Mouse (Mus musculus): ENCODE results near the gene Csnk1g2.

The Csnk1g2 gene

DNA sequence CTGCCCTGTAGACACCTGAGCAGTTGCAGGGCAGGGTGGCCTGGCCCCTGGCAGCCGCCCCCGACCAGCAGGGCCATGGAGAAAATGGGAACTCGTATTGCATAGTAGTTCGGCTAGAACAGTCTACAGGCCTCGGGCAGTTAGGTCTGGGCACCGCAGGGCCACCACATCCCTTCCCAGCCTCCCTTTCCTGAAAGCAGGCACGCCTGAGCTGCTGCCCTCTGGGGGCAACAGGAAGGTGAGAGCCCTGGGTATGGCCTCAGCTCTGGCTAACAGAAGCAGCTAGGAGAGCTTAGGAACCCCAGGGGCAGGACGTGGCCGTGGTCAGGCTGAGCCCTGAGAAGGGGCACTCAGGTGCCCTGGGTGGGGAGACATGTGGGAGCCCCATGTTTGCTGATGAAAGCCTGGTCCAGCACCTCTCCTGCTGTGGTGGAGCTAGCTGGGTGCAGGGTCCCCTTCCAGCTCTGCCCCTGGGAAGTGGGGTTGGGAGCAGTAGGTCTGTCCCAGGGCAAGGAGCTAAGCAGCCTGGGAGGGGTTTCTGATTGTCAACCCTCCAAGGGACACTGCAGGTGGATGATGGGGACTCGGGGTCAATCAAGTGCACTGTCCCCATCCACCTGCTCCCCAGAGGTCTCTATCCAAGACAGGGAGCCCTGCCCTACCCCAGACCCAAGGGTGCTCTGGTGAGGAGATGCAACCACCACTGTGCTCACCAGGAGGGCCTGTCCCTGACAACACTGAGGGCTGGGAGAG, 43.5 kb downstream of the Csnk1g2 start:
- no peak for DNase-seq

GRCm38 (mm10) chr10:80666837-80667412, 44.3 kb downstream of the Csnk1g2 start:
- no peak for DNase-seq

DNA sequence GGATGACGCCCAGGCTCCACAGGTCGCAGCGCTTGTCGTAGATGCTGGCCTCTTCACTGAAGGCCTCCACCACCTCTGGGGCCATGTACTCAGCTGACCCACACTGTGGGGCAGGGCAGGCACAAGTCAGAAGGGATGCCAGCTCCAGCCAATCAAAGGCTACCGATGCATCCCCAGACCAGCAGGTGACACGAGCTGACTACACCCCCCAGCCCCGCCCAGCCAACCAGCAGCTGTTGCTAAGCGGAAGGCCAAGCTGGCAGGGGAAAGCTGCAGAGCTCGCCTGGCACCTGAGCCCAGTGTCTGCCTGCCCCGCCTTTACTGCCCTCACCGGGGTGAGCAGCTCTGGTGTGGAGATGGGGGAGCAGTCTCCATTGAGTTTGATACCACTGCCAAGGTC, 46.0 kb downstream of the Csnk1g2 start:
- DNase-seq, result no peak

GRCm38 (mm10) chr10:80669018-80669417, 46.4 kb downstream of the Csnk1g2 start:
- no peak for DNase-seq

DNA sequence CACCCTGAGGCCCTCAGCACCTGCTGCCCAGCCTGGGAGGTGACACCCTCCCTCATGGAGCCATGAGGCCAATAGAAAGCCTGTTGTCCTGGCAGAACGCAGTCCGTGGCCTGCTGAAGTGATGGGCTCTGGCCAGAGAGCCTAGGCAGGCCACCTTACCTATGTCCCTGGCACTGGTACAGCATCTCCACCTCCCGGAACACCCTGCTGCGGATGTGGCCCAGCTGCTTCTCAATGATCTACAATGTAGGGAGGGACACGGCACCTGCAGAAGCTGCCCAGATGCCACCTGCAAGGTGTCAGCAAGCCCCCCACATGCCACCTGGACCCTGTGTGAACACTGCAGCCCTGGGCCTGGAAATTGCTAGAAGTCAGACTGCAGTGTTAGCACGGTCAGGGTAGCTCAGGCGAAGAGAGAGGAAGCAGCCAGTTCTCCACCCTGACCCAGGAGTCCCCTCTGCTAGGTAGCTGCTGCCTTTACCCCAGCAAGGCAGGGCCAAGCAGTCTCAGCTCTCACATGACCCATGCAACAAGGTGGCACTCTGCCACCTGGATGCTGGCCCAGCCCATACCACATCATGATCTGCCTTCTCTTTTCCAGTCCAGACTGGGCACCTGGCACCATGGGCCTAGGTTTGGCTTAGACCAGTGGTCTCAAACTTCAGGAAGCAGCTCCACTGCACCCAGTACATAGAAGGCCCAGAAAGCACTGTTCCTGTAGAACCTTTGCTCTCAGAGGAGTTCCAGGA, 47.3 kb downstream of the Csnk1g2 start:
- DNase-seq, result peak; percentile 74

- no peak for DNase-seq
Measured at GRCm38 (mm10) chr10:80670531-80670930, 47.9 kb downstream of the Csnk1g2 start.

- DNase-seq, result no peak
Measured at GRCm38 (mm10) chr10:80671251-80671650, 48.6 kb downstream of the Csnk1g2 start.

- DNase-seq, result no peak
Measured at GRCm38 (mm10) chr10:80671936-80672690, 49.5 kb downstream of the Csnk1g2 start.

GRCm38 (mm10) chr10:80673690-80674089, 51.1 kb downstream of the Csnk1g2 start:
- no peak for DNase-seq

GRCm38 (mm10) chr10:80674161-80674711, 51.6 kb downstream of the Csnk1g2 start:
- no peak for DNase-seq

DNA sequence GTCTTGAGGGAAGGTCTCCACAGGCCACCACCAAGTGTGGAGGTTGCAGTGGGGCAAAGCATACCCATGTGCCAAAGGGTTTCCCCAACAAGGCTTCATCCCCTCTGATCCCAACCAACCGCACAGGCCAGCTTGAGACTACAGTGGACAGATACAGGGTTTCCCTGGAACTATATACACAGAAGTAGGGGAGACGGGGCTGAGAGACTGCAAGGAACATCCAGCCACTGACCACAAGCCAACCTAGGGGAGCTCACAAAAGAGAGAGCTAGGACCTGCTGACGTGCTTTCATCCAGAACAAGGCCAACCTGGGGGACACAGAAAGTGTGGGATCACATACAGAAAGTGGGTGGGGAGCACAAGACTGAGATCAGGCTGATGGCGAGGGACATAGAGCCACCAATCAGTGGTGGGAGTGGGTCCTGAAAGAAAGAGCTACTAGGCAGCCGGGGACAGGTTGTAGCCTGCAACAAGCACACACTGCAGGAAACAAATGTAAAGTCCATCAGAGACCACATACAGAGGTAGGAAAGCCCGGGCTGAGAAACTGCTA, 52.3 kb downstream of the Csnk1g2 start:
- DNase-seq, result no peak

DNA sequence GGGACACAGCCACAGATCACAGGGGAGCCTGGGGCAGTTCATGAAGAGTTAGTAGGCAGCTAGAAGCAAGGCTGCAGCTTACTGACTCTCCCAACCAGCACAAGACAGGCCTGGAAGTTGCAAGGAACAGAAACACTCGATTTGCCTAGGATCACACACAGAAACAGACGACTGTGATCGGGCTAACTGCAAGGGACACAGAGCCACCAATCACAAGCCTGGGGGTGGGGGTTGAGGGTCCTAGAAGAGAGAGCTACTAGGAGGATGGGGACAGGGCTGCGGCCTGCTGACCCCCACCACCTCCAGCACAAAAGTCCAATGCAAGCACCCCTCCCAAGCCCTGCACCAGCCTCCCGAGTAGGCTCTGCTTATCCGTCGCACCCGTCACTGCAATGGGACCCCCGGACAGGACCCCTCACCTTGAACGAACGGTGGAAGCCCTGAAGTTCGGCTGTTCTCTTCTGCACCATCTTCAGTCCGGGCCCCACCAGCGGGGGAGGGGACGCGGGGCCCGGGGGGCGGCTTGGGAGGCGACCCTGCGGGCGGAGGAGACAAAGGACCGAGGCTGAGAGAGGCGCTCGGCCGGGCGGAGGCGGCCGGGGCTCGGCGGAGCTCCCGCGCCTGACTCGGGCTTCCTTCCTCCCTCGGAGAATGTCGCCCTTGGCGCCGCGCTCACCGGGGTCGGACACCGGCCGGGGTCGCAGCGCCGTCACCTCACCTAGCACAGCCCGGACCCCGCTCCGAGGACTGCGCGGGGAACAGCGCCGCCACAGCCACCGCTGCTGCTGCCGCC, 53.0 kb downstream of the Csnk1g2 start:
- no peak for DNase-seq

- DNase-seq, result peak; percentile 99
Measured at GRCm38 (mm10) chr10:80676198-80676928, 53.7 kb downstream of the Csnk1g2 start.

- no peak for DNase-seq
Measured at GRCm38 (mm10) chr10:80677128-80677875, 54.7 kb downstream of the Csnk1g2 start.

DNA sequence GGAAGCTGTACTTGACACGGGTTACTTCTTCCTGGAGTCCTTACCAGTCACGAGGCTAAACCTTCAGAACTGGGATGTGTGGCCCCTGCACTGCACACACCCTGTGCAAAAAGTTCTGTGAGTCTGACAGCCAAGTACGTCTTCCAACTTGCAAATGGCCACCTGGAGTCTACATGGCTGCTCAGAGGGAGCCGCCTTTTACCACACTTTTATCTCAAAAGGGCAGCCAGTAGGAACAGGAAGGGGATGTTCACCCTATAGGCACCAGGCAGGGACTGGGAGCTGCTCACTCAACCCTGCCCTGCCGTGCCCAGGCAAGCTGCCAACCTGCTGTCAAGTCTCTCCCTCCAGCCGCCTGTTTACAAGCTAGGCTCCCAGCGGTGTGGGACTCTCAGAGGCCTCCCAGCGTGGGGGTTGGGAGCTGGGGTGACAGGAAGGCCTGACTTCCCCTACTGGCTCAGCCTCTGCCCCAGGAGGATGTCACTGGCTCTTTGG, 55.4 kb downstream of the Csnk1g2 start, which contains the start of gene Mknk2:
Gene Mknk2 (minus strand): TSS at position 171 of the 495 bp plus-strand sequence.
- peak; percentile 84 for DNase-seq

DNA sequence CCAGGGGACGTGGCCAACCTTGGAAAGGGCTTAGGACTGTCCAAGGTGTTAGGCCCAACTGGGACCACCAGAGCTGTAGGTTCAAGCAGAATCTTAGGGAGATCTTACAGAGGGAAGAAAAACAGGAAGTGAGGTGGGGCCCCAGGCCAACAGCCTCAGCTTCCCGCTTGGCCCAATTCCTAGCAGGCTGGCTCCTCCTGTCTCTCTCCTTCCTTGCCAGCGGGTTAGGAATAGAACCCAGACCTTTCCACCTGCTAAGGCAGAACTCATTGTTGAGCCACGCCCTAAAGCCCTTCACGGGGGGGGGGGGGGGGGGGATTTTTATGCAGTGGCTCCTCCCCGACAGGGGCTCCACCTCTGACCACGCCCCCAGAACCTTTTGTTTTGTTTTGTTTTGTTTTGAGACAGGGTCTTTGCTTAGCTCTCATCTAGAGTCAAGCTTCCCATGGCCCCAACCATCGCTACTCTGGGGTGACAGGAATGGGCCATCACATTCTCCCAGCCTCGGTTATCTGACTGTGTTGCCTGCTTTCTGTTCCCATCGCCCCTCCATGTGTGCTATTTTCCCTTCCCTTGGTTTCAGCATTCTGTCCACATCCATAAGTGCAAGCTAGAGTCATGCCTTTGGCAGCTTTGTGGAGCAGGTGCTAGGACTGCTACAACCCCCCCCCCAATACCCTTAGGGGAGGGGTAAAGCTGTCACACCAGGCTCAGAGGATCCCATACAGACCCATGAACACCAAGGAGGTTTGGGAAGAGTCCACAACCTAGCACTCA, 56.2 kb downstream of the Csnk1g2 start:
- no peak for DNase-seq

GRCm38 (mm10) chr10:80679556-80680259, 57.1 kb downstream of the Csnk1g2 start:
- no peak for DNase-seq

DNA sequence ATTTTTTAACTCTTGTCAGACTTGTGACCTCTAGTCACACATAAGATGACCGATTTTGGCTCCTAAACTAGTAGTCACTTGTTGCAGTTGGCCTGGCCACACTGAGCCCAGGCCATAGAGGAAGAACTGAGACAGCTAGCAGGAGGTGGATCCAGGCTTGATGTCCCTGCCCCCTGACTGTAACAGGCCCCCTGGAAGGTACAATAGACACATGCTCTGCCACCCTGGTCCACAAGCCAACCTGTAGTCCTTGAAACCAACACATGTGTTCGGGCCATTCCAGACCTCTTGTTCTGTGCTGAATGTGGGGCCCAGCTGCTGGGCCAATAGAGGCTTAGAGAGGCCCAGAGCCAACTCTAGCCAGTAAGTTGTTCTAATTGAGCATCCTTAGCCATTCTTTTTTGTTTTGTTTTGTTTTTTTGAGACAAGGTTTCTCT, 57.6 kb downstream of the Csnk1g2 start:
- no peak for DNase-seq

Data from cerebellum, adult 8-10 months (tissue).